Mouse (Mus musculus): ENCODE measurements at regions not wholly inside any gene's neighbourhood (a gene's known extent, or its start where the extent isn't known, plus 50 kb on each side); places are given as distances from the start of the nearest gene placed in this dataset.

GRCm38 (mm10) chr15:45016741-45017140 lies 4882.6 kb downstream of the 9330182O14Rik start:
- Histone ChIP-seq H3K4me3 (no peak overlapping the region), H3K4me2 (ENCODE audit: low read depth) (no peak overlapping the region), H3K79me2 (ENCODE audit: control insufficient read depth, insufficient read depth) (no peaks in the 10 kb centered on the region), H3K27me3 (ENCODE audit: control insufficient read depth, insufficient read depth, insufficient read length) (no peaks in the 10 kb centered on the region), H3K36me3 (ENCODE audit: control insufficient read depth, insufficient read depth) (no peaks in the 10 kb centered on the region), H3ac (ENCODE audit: control insufficient read depth, insufficient read length) (no peak overlapping the region)
- TF ChIP-seq POLR2A (IDR thresholded peaks at IDR 0.05; ENCODE audit: insufficient read length, low read depth) (no peak), TCF12 (IDR thresholded peaks at IDR 0.05; ENCODE audit: insufficient read depth, poor library complexity, severe bottlenecking) (no peak), E2F4 (IDR thresholded peaks at IDR 0.05; ENCODE audit: insufficient read depth) (no peak), USF1 (IDR thresholded peaks at IDR 0.05; ENCODE audit: low read depth) (no peak), TCF3 (IDR thresholded peaks at IDR 0.05; ENCODE audit: insufficient read length, low read depth) (no peak), CEBPB (IDR thresholded peaks at IDR 0.05; ENCODE audit: insufficient read depth, poor library complexity, severe bottlenecking) (no peak), REST (IDR thresholded peaks at IDR 0.05; ENCODE audit: insufficient read depth, insufficient read length) (no peak)

- H3K4me2 ChIP-seq (ENCODE audit: low read depth): no peak overlapping the region
- no peaks in the 10 kb centered on the region for H3K79me2 ChIP-seq (ENCODE audit: control insufficient read depth, insufficient read depth)
- no peaks in the 10 kb centered on the region for H3K36me3 ChIP-seq (ENCODE audit: control insufficient read depth, insufficient read depth)
- TF ChIP-seq REST (IDR thresholded peaks at IDR 0.05; ENCODE audit: insufficient read depth, insufficient read length) (no peak), TCF12 (IDR thresholded peaks at IDR 0.05; ENCODE audit: insufficient read depth, poor library complexity, severe bottlenecking) (no peak), SRF (IDR thresholded peaks at IDR 0.05; ENCODE audit: control insufficient read depth, insufficient read length, low read depth) (no peak), USF1 (IDR thresholded peaks at IDR 0.05; ENCODE audit: low read depth) (no peak), POLR2A (IDR thresholded peaks at IDR 0.05; ENCODE audit: insufficient read length, low read depth) (no peak), MYOD1 (IDR thresholded peaks at IDR 0.05; ENCODE audit: control insufficient read depth in 1 of 3, insufficient read length in 2 of 3, low read depth in 2 of 3) (no peak), POLR2AphosphoS2 (IDR thresholded peaks at IDR 0.05; ENCODE audit: insufficient read length, low read depth) (no peak), CEBPB (IDR thresholded peaks at IDR 0.05; ENCODE audit: insufficient read depth, poor library complexity, severe bottlenecking) (no peak), TCF3 (IDR thresholded peaks at IDR 0.05; ENCODE audit: insufficient read length, low read depth) (no peak), MAX (IDR thresholded peaks at IDR 0.05; ENCODE audit: low read depth) (no peak), MYOG (IDR thresholded peaks at IDR 0.05; ENCODE audit: control insufficient read depth in 1 of 3, insufficient read depth in 1 of 3, insufficient read length in 2 of 3, low read depth in 2 of 3) (no peak), E2F4 (IDR thresholded peaks at IDR 0.05; ENCODE audit: insufficient read depth) (no peak)
- H3K27me3 ChIP-seq (ENCODE audit: control insufficient read depth, insufficient read depth, insufficient read length): no peaks in the 10 kb centered on the region
- no peak overlapping the region for H3K4me3 ChIP-seq
- H3ac ChIP-seq (ENCODE audit: control insufficient read depth, insufficient read length): no peak overlapping the region
Observed at GRCm38 (mm10) chr15:45018086-45018485, 4883.9 kb downstream of the 9330182O14Rik start.

GRCm38 (mm10) chr15:45021790-45022189 lies 4887.6 kb downstream of the 9330182O14Rik start:
- TF ChIP-seq POLR2A (IDR thresholded peaks at IDR 0.05; ENCODE audit: insufficient read length, low read depth) (no peak), TCF12 (IDR thresholded peaks at IDR 0.05; ENCODE audit: insufficient read depth, poor library complexity, severe bottlenecking) (no peak), TCF3 (IDR thresholded peaks at IDR 0.05; ENCODE audit: insufficient read length, low read depth) (no peak), MYOG (IDR thresholded peaks at IDR 0.05; ENCODE audit: control insufficient read depth in 1 of 3, insufficient read depth in 1 of 3, insufficient read length in 2 of 3, low read depth in 2 of 3) (peak in 1 of 3 experiments; percentile 46)
- H3K79me2 ChIP-seq (ENCODE audit: control insufficient read depth, insufficient read depth): no peaks in the 10 kb centered on the region

More at GRCm38 (mm10) chr15:45021790-45022189, 4887.6 kb downstream of the 9330182O14Rik start:
- H3K4me3 ChIP-seq: no peak overlapping the region
- no peak overlapping the region for H3K4me2 ChIP-seq (ENCODE audit: low read depth)
- H3K36me3 ChIP-seq (ENCODE audit: control insufficient read depth, insufficient read depth): no peaks in the 10 kb centered on the region
- no peak overlapping the region for H3ac ChIP-seq (ENCODE audit: control insufficient read depth, insufficient read length)
- no peaks in the 10 kb centered on the region for H3K27me3 ChIP-seq (ENCODE audit: control insufficient read depth, insufficient read depth, insufficient read length)

Data from myocyte (in vitro differentiated cells).